Mouse (Mus musculus) thymus, postnatal 14 days (tissue): ENCODE measurements around the gene Reep6.
A peak's percentile ranks its signal among the peaks of the same experiment; 100 is the strongest.

Experiments used
- DNase-seq: peaks from one replicate; pipeline ENCODE4 v3.0.0; 2021

Reep6 gene

DNA sequence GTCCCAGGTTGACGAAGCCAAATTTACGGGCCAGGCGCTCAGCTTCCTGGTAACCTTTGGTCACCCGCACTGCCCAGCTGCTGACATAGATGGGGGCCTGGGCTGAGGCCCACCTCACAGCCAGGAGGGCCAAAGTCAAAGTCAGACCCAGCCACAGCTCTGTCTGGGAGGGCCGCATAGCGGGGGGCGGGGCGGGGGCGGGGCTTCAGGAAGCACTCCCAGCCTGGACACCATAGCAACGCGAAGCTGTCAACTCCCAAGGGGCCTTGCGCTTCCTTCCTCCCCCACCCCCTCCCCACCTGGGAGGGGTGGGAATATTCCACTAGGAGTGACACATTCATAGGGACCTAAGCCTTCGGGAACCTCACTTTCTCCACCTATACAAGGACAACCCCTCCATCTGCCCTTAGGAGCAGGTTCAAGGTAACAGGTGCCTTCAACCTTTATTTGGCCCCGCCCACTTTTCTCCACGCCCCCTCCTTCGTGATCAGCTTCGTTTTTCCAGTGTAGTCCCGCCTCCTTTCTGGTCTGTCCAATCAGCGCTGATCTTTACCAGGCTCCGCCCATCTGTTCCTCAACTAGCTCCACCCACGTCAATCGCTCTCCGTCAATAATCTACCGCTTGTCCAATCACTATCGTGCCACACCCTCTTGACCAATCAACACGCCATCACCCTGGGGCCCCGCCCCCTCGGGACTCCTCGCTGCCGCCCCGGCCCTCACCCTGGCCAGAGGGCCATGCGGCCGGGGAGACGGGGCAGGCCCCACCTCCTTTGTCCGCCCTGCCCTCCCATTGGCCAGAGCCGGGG is at the start of gene Reep6, which contains the start of gene Pcsk4:
Gene Reep6, plus strand, starts transcription at position 681 of the 809 bp plus-strand sequence.
Gene Pcsk4, minus strand, starts transcription at position 226 of the 809 bp plus-strand sequence.
- DNase-seq, result peak; percentile 77

DNA sequence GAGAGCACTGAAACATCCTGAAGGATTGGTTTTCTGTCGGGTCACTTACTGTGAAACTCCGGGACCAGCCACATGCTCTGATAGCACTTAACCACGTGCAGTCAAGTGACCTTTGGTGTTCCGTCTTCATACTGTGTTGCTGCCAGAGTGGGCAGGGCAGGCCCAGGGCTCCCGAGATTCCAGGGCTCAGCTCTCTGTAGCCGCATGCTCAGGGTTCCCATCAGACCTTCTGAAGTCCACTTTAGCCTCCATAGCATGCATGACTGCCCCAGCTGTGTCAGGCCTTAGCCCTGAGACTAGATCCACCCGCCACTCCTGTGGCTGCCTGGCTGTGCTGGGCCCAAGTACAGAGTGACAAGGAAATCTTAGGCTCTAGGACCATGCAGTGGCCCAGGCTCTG is 48.4 kb upstream of the Reep6 start:
- no peak for DNase-seq

DNA sequence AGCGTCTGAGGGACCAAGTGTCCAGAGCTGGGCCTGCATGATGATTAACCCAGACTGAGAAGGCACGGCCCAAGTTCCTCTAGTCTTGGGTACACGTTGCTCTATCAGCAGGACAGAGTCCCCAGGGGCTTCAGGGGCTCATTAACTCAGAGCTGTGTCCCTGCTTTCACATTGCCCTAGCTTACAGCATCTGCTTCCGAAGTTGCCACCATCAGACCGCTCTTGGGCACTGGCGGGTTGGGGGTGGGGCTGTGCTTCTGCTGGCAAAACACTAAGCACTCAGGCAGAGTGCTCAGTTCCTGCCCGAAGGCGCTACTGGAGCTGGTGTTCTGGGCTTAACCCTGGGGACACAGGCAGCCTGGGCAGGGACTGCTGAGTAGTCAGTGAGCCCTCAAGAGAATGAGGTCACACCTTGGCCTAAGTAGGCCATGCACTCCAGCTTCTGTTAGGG is 47.8 kb upstream of the Reep6 start:
- no peak for DNase-seq

DNA sequence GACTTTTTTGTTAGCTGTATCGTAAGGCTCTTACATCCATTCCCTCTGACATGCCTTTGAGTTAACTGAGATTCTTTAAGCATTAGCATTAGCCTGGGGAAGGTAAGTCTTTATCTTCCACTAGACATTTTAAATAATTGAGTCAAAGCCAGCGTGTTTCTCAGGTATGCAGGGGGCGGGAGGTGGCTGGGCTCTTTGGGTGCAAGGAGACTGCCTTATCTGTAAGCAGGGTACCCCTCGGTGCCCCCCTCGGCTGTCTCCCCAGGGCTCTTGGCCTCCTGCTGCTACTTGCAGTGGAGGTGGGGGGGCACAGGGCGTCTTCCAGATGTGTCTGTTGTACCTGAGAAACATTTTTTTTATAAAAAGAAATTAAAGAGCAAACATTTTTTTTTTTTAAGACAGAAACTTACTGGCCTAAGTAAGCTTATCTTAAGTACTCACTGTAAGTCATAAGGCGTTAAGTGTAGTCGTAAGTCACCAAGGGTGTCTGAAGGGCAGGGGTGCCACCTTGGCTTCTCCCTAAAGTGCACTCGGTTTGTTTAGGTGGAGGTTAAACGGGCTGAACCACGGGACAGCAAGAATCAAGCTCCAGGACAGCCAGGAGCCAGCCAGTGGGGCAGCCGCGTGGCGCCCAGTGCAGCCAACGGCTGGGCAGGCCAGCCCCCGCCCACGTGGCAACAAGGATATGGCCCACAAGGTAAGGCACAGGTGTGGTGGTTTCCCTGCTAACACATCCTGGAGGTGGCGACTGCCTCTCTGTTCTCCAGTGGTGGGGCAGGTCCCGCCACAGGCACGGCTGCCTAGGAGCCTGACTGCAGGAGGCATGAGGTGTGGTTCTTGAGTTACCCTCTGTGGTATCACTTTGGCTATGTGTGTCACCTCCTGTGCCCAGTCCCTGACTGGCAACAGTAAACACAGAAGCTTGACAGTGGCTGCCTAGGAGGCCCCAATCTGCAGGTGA is 47.0 kb upstream of the Reep6 start:
- DNase-seq, result no peak

DNA sequence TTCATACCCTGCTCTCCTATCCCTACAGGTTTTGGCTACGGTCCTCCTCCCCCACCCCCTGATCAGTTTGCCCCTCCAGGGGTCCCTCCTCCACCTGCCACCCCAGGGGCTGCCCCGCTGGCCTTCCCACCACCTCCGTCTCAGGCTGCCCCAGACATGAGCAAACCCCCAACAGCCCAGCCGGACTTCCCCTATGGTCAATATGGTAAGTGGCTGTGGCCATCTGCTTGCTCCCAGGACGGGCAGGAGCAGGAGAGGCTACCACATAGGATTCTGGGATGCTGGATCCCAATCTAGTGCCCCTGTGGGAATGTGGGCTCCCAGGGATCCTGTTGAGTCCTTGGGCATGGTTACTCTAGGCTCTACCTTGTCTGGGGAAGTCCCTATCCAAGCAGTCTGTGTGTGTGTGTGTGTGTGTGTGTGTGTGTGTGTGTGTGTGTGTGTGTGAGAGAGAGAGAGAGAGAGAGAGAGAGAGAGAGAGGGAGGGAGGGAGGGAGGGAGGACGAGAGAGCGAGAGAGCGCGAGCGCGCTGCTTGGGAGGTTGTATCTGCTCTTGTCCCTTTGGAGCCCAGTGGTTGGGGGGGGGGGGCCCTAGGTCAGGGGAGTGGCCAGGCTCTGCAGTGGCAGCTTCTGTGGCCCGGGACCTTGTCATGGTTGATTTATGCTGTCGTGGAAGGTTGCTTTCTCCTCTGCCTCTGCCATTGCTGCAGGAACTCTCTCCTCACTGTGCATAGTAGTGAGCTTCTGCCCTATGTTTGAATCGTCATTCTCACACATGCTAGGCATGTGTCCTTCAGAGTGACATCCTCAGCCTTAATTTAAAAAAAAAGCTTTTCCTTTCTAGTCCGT is 44.3 kb upstream of the Reep6 start:
- no peak for DNase-seq

DNA sequence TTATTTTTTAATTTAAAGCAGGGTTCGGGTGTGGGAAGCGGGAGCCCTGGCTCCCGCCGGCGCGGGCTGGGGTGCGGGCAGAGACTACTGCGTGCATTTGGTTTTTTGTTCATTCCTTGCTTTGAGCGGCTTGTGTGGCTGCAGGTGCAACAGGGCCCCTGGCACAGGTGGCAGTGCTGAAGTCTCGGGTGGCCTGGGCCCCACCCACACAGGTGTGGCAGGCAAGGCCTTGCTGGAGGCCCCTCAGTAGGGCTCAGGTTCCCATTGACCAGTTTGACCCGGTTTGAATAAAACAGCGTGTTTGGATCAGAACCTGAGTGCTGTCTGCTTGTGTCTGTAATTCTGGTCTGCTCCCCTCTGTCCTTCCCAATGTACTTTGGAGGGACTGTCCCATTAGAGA is 41.7 kb upstream of the Reep6 start:
- no peak for DNase-seq

DNA sequence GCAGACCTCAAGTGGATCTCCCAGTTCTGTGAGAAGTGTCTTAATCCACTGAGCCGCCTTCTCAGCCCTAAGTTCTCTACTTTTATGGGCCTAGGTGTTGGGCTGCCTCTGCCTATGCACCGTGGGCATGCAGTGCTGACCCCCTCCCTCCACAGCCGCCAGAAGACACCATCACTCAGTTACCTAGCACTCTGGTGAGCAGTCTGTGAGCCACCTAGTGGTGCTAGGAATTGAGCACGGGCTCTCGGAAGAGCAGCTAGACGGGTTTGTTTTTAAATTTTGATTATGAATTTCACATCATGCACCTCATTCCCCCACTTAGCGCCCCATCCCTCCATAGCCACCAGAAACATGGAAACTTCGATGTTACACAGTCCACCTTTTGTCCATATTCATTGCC is 41.1 kb upstream of the Reep6 start:
- DNase-seq, result no peak

DNA sequence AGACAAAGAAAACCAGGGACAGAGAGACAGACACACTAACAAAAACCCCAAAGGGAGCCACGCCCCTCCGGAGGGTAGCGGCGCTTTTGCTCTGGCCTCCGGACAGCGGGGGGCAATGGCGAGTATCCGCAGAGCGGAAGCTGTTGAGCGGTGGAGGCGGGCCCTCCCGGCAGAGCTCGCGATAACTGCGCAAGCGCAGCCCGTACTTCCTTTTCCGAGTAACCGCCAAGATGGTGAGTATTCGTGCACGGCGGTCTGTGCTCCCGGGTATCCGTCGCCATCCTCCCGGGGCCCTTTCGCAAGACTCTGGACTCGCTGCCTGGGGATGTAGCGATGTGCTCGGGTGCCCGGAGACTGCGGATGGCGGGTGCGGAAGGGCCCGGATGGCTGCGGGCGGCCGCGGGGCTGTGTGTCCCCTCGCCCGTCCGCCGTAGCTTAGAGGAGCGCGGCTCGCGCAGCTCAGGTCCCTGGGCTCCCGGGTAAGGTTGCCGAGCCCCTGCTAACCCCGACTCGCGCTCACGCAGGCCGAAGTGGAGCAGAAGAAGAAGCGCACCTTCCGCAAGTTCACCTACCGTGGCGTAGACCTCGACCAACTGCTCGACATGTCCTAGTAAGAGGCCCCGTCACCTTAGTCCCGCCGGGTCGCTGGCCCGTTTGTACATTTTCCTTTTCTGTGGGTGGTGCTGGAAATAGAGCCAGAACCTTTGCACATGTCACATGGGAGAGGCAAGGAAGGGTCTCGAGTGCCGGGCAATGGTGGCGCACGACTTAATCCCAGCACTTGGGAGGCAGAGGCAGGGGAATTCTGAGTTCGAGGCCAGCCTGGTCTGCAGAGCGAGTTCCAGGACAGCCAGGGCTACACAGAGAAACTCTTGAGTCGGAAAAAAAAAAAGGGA is 37.3 kb upstream of the Reep6 start, which contains the start of gene Rps15:
Gene Rps15, plus strand, starts transcription at position 203 of the 896 bp plus-strand sequence.
- DNase-seq, result peak; percentile 96

- no peak for DNase-seq
These were observed 36.4 kb upstream of the Reep6 start for GRCm38 (mm10) chr10:80293325-80293724.

GRCm38 (mm10) chr10:80294311-80294710 is 35.4 kb upstream of the Reep6 start:
- no peak for DNase-seq

GRCm38 (mm10) chr10:80294788-80295303 is 34.9 kb upstream of the Reep6 start:
- DNase-seq, result no peak

DNA sequence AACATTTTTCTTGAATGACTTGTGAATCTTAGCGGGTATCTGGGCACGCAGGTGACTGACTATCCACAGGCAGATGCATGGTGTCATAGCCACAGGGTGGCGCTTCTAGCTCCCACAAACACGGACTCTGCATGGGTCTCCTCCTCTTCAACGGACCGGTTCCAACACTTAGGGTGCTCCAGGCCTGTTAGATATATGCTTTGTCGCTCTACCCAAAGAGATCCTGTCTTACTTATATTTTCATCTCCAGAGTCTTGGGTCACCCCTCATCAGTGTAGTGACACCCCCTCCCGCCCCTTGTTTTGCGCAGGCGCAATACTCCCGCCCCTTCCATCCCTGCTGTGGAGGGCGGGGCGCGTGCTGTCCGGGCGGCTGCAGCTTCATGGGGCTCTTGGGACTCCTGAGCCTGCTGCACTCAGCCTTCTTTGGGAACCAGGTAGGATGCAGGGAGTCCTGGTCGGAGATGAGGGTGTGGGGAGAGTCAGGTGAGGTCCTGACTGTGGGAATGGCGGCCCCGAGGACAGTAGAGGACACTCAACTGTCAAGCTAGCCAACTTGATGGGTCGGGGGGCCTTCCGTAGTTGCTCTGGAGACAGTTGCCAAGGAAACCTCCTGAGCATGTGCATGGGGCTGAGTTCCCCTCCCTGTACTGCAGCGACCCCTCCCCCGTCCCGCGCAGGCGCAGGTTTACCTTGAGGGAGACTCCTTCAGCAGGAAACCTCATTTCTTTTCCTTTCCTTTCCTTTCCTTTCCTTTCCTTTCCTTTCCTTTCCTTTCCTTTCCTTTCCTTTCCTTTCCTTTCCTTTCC is 33.9 kb upstream of the Reep6 start, which contains the start of gene Apc2:
Gene Apc2, plus strand, starts transcription at position 360 of the 808 bp plus-strand sequence.
- peak; percentile 65 for DNase-seq

GRCm38 (mm10) chr10:80296824-80297223 is 32.9 kb upstream of the Reep6 start:
- no peak for DNase-seq

GRCm38 (mm10) chr10:80297526-80298133 is 32.1 kb upstream of the Reep6 start:
- DNase-seq, result no peak

GRCm38 (mm10) chr10:80298571-80299281 is 31.0 kb upstream of the Reep6 start:
- DNase-seq, result no peak

DNA sequence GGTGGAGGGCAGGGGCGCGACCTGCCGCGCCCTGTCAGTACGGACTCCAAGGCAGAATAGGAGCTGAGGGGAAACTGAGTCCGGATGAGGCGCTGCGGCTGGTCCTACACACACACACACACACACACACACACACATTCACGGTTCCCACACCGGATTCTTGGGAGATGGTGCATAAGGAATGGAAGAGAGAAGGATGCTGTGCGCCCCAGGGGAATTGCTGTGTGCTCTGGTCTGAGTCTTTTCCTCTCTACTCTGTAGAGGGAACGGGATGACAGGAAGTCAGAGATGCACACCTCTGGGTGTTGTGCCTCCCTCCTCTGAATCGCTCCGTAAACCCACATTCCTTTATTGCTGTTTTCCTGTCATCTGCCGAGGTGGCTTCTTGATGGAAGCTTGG is 30.5 kb upstream of the Reep6 start:
- DNase-seq, result no peak

GRCm38 (mm10) chr10:80299824-80300223 is 29.9 kb upstream of the Reep6 start:
- no peak for DNase-seq

GRCm38 (mm10) chr10:80300672-80301181 is 29.0 kb upstream of the Reep6 start:
- DNase-seq, result no peak
